Mouse (Mus musculus) heart, postnatal 0 days (tissue): ENCODE measurements at regions not wholly inside any gene's neighbourhood (a gene's known extent, or its start where the extent isn't known, plus 50 kb on each side); places are given as distances from the start of the nearest gene placed in this dataset.

Experiments used
- CTCF ChIP-seq: IDR thresholded peaks from 2 replicates; pipeline ENCODE4 v1.5.1; 2016; ENCODE audit warnings: antibody characterized with exemption, control low read depth, low read depth
- EP300 ChIP-seq: IDR thresholded peaks from 2 replicates; pipeline ENCODE4 v1.6.1; 2016; ENCODE audit warnings: antibody characterized with exemption, low read depth

DNA sequence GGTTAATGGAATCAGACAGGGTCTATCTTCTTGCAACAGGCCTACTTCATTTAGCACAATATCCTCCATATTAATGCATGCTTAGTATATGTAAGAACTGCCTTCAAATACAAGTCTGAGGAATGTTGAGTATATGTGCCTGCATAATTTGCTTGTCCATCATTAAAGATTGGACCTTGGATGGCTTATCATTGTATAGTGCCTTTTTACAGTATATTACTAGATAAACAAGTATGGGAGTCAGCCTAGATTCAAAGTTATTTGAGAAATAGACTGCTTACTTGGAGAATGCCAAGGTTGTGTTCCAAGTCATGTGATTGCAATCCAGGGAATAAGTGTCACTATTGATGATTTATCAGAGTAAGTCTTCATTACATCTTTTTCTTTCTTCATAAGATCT lies 491.6 kb upstream of the Btbd3 start:
- TF ChIP-seq EP300 (no peak), CTCF (no peak)
